Mouse (Mus musculus): ENCODE results near the gene Gjb4.

Gene Gjb4

GRCm38 (mm10) chr4:127349560-127350300, 4.2 kb downstream of the Gjb4 start:
- no peak for DNase-seq (ENCODE audit: low spot score in 2 of 2)

GRCm38 (mm10) chr4:127345000-127345399, 8.9 kb downstream of the Gjb4 start:
- DNase-seq (ENCODE audit: low spot score in 2 of 2), result no peak

GRCm38 (mm10) chr4:127341372-127341771, 12.5 kb downstream of the Gjb4 start:
- no peak for DNase-seq (ENCODE audit: low spot score in 2 of 2)

- no peak for DNase-seq (ENCODE audit: low spot score in 2 of 2)
Measured at GRCm38 (mm10) chr4:127337668-127338067, 16.2 kb downstream of the Gjb4 start.

GRCm38 (mm10) chr4:127334870-127335504, 18.9 kb downstream of the Gjb4 start:
- no peak for DNase-seq (ENCODE audit: low spot score in 2 of 2)

- DNase-seq (ENCODE audit: low spot score in 2 of 2), result no peak
Measured at GRCm38 (mm10) chr4:127331171-127331570, 22.7 kb downstream of the Gjb4 start.

GRCm38 (mm10) chr4:127330181-127331100, 23.4 kb downstream of the Gjb4 start, which contains the start of gene Gjb3:
Gene Gjb3 (minus strand): TSS chr4:127330844.
- no peak for DNase-seq (ENCODE audit: low spot score in 2 of 2)

GRCm38 (mm10) chr4:127329751-127330150, 24.1 kb downstream of the Gjb4 start:
- DNase-seq (ENCODE audit: low spot score in 2 of 2), result no peak

GRCm38 (mm10) chr4:127329046-127329445, 24.8 kb downstream of the Gjb4 start:
- DNase-seq (ENCODE audit: low spot score in 2 of 2), result no peak

GRCm38 (mm10) chr4:127328378-127328777, 25.5 kb downstream of the Gjb4 start:
- DNase-seq (ENCODE audit: low spot score in 2 of 2), result no peak

GRCm38 (mm10) chr4:127327749-127328148, 26.1 kb downstream of the Gjb4 start:
- no peak for DNase-seq (ENCODE audit: low spot score in 2 of 2)

- DNase-seq (ENCODE audit: low spot score in 2 of 2), result no peak
Measured at GRCm38 (mm10) chr4:127327258-127327657, 26.6 kb downstream of the Gjb4 start.

GRCm38 (mm10) chr4:127325276-127325675, 28.6 kb downstream of the Gjb4 start:
- no peak for DNase-seq (ENCODE audit: low spot score in 2 of 2)

GRCm38 (mm10) chr4:127324759-127325158, 29.1 kb downstream of the Gjb4 start:
- DNase-seq (ENCODE audit: low spot score in 2 of 2), result peak in 1 of 2 experiments; percentile 47

GRCm38 (mm10) chr4:127324296-127324695, 29.6 kb downstream of the Gjb4 start:
- DNase-seq (ENCODE audit: low spot score in 2 of 2), result no peak

- DNase-seq (ENCODE audit: low spot score in 2 of 2), result no peak
Measured at GRCm38 (mm10) chr4:127323651-127324050, 30.2 kb downstream of the Gjb4 start.

GRCm38 (mm10) chr4:127319613-127320012, 34.3 kb downstream of the Gjb4 start:
- DNase-seq (ENCODE audit: low spot score in 2 of 2), result peak; percentile 18 to 37

GRCm38 (mm10) chr4:127317143-127317542, 36.7 kb downstream of the Gjb4 start:
- DNase-seq (ENCODE audit: low spot score in 2 of 2), result no peak

- DNase-seq (ENCODE audit: low spot score in 2 of 2), result no peak
Measured at GRCm38 (mm10) chr4:127315753-127316152, 38.1 kb downstream of the Gjb4 start.

GRCm38 (mm10) chr4:127314585-127314984, 39.3 kb downstream of the Gjb4 start:
- no peak for DNase-seq (ENCODE audit: low spot score in 2 of 2)

- DNase-seq (ENCODE audit: low spot score in 2 of 2), result no peak
Measured at GRCm38 (mm10) chr4:127313861-127314260, 40.0 kb downstream of the Gjb4 start, which contains the start of gene Gja4. Gene Gja4 (minus strand): TSS chr4:127314039.

GRCm38 (mm10) chr4:127312349-127312748, 41.5 kb downstream of the Gjb4 start:
- DNase-seq (ENCODE audit: low spot score in 2 of 2), result no peak

Measured in natural killer cell, adult 2 months (primary cell).